Mouse (Mus musculus) spleen, adult 2 months (tissue): ENCODE data around the gene Gm20518.

Experiments
- CTCF ChIP-seq: fragments of 200-500 bp; IDR thresholded peaks from 2 replicates; pipeline ENCODE4 v1.5.1; 2011; ENCODE audit warnings: mild to moderate bottlenecking, inconsistent platforms; ENCODE audit not compliant: insufficient read depth, insufficient read length, insufficient replicate concordance; ENCODE audit errors: extremely low read depth
- POLR2A ChIP-seq: fragments of 200-500 bp; IDR thresholded peaks from 2 replicates; pipeline ENCODE4 v1.6.1; 2011; ENCODE audit warnings: low read depth, low read length, inconsistent platforms

DNA sequence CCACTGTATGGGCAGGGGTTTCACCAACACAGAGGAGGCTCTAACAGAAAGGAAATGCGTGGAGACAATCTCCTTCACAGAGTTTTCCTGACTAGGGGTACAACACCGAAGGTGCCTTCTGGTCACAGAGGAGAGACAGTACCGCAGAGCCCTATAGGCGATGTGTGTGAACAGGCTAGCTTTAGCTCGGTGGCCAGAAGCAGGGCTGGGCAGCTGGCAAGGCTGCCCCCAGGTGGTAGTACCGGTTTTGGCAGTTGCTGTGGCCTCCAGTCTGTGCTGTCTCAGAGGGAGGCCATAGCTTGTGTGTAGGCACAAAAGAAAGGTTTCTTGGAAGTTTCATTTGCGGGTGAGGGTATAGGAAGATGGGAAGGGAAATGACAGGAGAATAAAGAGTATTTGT lies 47.4 kb upstream of the Gm20518 start:
- TF ChIP-seq POLR2A (no peak), CTCF (peak; percentile 90)
